Mouse (Mus musculus) liver, embryonic 13.5 days (tissue): ENCODE data around the gene Sac3d1. TPM values are rescaled to one million over a fixed set of nuclear protein-coding genes. Genes with fewer than 3 reads are reported as not detected.

Experiments used
- ATAC-seq: fragments of 200-750 bp; cut with Nextera tagmentation; 2 replicates; pipeline ENCODE4 v1.8.0; 2017; ENCODE audit warnings: low read depth, mild to moderate bottlenecking, moderate number of reproducible peaks, moderate library complexity
- DNase-seq: peaks from one replicate; pipeline ENCODE4 v3.0.0; 2022
- H3K27ac ChIP-seq: fragments of 300-500 bp; sonication (generic); 2 replicates; pipeline ENCODE4 v1.5.1; 2015; ENCODE audit warnings: moderate library complexity, mild to moderate bottlenecking, inconsistent platforms
- H3K27me3 ChIP-seq: fragments of 300-500 bp; sonication (generic); 2 replicates; pipeline ENCODE4 v1.6.1; 2015; ENCODE audit warnings: mild to moderate bottlenecking, inconsistent platforms
- H3K36me3 ChIP-seq: fragments of 300-500 bp; sonication (generic); 2 replicates; pipeline ENCODE4 v1.6.1; 2015; ENCODE audit warnings: mild to moderate bottlenecking, inconsistent platforms
- H3K4me1 ChIP-seq: fragments of 300-500 bp; sonication (generic); replicated peaks from 2 replicates; pipeline ENCODE4 v1.6.1; 2015; ENCODE audit warnings: inconsistent platforms
- H3K4me2 ChIP-seq: fragments of 300-500 bp; sonication (generic); 2 replicates; pipeline ENCODE4 v1.6.1; 2015; ENCODE audit warnings: inconsistent platforms, mild to moderate bottlenecking, moderate library complexity
- H3K4me3 ChIP-seq: fragments of 300-500 bp; sonication (generic); replicated peaks from 2 replicates; pipeline ENCODE4 v1.5.1; 2015; ENCODE audit warnings: mild to moderate bottlenecking, inconsistent platforms
- H3K9ac ChIP-seq: fragments of 300-500 bp; sonication (generic); 2 replicates; pipeline ENCODE4 v1.6.1; 2015; ENCODE audit warnings: mild to moderate bottlenecking, inconsistent platforms
- H3K9me3 ChIP-seq: fragments of 300-500 bp; sonication (generic); replicated peaks from 2 replicates; pipeline ENCODE4 v1.6.1; 2016; ENCODE audit warnings: inconsistent platforms
- WGBS: fragments of 180-500 bp; shearing (Covaris S2); methylation state at CpG from one replicate; pipeline ENCODE4 v1.1.7; 2015; ENCODE audit not compliant: insufficient replicate concordance; 5-methylcytosine and 5-hydroxymethylcytosine counted together
- polyA plus RNA-seq: library from polyadenylated mRNA; unstranded; fragments of >200 nt; fragmentation: Nextera tagmentation; extraction: Ambion mirVana; gene quantifications from 2 replicates; pipeline ENCODE4 v1.2.1, GENCODE M21; 2015

The Sac3d1 gene
- polyA plus RNA-seq, 1 experiment from 2014 or later, result 27.9 TPM

GRCm38 (mm10) chr19:6118677-6119185 is 281 bp upstream of the Sac3d1 start:
- Histone ChIP-seq H3K4me1 (peaks cover 39% of the 10 kb centered on the region), H3K9me3 (no peaks in the 10 kb centered on the region), H3K4me2 (peak overlapping the region; percentile 99), H3K9ac (peak overlapping the region; percentile 55), H3K27ac (peak overlapping the region; percentile 56), H3K4me3 (peak overlapping the region; percentile 88), H3K27me3 (no peaks in the 10 kb centered on the region), H3K36me3 (peaks cover 60% of the 10 kb centered on the region)
- ATAC-seq, result no peak
- WGBS, result 9% methylated on average over 8 of the region's 8 CpGs
- DNase-seq, result no peak

- 1% methylated on average over 32 of the region's 32 CpGs for WGBS
- Histone ChIP-seq H3K4me1 (peaks cover 32% of the 10 kb centered on the region), H3K9ac (peak overlapping the region; percentile 92), H3K4me2 (peak overlapping the region; percentile 99), H3K9me3 (no peaks in the 10 kb centered on the region), H3K27ac (peak overlapping the region; percentile 98), H3K27me3 (no peaks in the 10 kb centered on the region), H3K4me3 (peak overlapping the region; percentile 88), H3K36me3 (peaks cover 54% of the 10 kb centered on the region)
- ATAC-seq (no peak), DNase-seq (no peak)
Measured at GRCm38 (mm10) chr19:6117346-6117985, 984 bp downstream of the Sac3d1 start.

- Histone ChIP-seq H3K4me3 (peak overlapping the region; percentile 88), H3K36me3 (peaks cover 46% of the 10 kb centered on the region), H3K4me1 (peaks cover 32% of the 10 kb centered on the region), H3K4me2 (peak overlapping the region; percentile 99), H3K9ac (peak overlapping the region; percentile 92), H3K27me3 (no peaks in the 10 kb centered on the region), H3K9me3 (no peaks in the 10 kb centered on the region), H3K27ac (no peak overlapping the region)
- 85% methylated on average over 15 of the region's 15 CpGs for whole genome bisulfite sequencing
- DNase-seq, result no peak
- ATAC-seq, result no peak
Measured at GRCm38 (mm10) chr19:6116113-6116850, 2.2 kb downstream of the Sac3d1 start.

- ATAC-seq (no peak), DNase-seq (no peak)
- H3K36me3 ChIP-seq, result peaks cover 27% of the 10 kb centered on the region
- H3K4me1 ChIP-seq, result peaks cover 18% of the 10 kb centered on the region
- H3K4me2 ChIP-seq, result no peak overlapping the region
- no peaks in the 10 kb centered on the region for H3K27me3 ChIP-seq
- no peaks in the 10 kb centered on the region for H3K9me3 ChIP-seq
- H3K27ac ChIP-seq, result no peak overlapping the region
- no peak overlapping the region for H3K4me3 ChIP-seq
- no peak overlapping the region for H3K9ac ChIP-seq
- 57% methylated on average over 6 of the region's 6 CpGs for WGBS
Measured at GRCm38 (mm10) chr19:6113116-6113515, 5.3 kb downstream of the Sac3d1 start.

- no peaks in the 10 kb centered on the region for H3K36me3 ChIP-seq
- DNase-seq (no peak), ATAC-seq (no peak)
- H3K27ac ChIP-seq, result peak within 1 kb of the TSS; percentile 15; the same call in 1 of the 2 replicates
- H3K4me1 ChIP-seq, result peaks cover 57% of the 10 kb centered on the region
- no peaks in the 10 kb centered on the region for H3K9me3 ChIP-seq
- no peak within 1 kb of the TSS for H3K9ac ChIP-seq
- WGBS, result 85% methylated on average over 7 of the region's 7 CpGs
- no peak within 1 kb of the TSS for H3K4me3 ChIP-seq
- H3K27me3 ChIP-seq, result no peaks in the 10 kb centered on the region
- peak within 1 kb of the TSS; percentile 21; the same call in 1 of the 2 replicates for H3K4me2 ChIP-seq
Measured at GRCm38 (mm10) chr19:6105586-6105985, 12.9 kb downstream of the Sac3d1 start, which contains the start of gene Naaladl1. Gene Naaladl1, plus strand, starts transcription at chr19:6105782.

- Histone ChIP-seq H3K9me3 (no peaks in the 10 kb centered on the region), H3K4me3 (no peak overlapping the region), H3K4me2 (no peak overlapping the region), H3K9ac (no peak overlapping the region), H3K27me3 (no peaks in the 10 kb centered on the region), H3K36me3 (peaks cover 8% of the 10 kb centered on the region), H3K27ac (peak overlapping the region; percentile 15; the same call in 1 of the 2 replicates), H3K4me1 (peaks cover 63% of the 10 kb centered on the region)
- ATAC-seq (no peak), DNase-seq (no peak)
- WGBS, result 36% methylated on average over 4 of the region's 4 CpGs
Measured at GRCm38 (mm10) chr19:6104476-6104875, 14.0 kb downstream of the Sac3d1 start.

GRCm38 (mm10) chr19:6102169-6102853 is 16.1 kb downstream of the Sac3d1 start:
- Histone ChIP-seq H3K9me3 (no peaks in the 10 kb centered on the region), H3K27ac (peak overlapping the region; percentile 70), H3K36me3 (peaks cover 29% of the 10 kb centered on the region), H3K4me1 (peaks cover 65% of the 10 kb centered on the region), H3K4me3 (no peak overlapping the region), H3K9ac (peak overlapping the region; percentile 29; the same call in 1 of the 2 replicates), H3K27me3 (no peaks in the 10 kb centered on the region), H3K4me2 (no peak overlapping the region)
- DNase-seq (peak; percentile 25), ATAC-seq (peak; percentile 93)
- 60% methylated on average over 6 of the region's 6 CpGs for WGBS

GRCm38 (mm10) chr19:6101186-6101585 is 17.3 kb downstream of the Sac3d1 start:
- H3K9me3 ChIP-seq, result no peaks in the 10 kb centered on the region
- ATAC-seq, result no peak
- H3K36me3 ChIP-seq, result peaks cover 34% of the 10 kb centered on the region
- no peak overlapping the region for H3K4me3 ChIP-seq
- H3K9ac ChIP-seq, result no peak overlapping the region
- peaks cover 59% of the 10 kb centered on the region for H3K4me1 ChIP-seq
- no peak overlapping the region for H3K4me2 ChIP-seq
- H3K27ac ChIP-seq, result no peak overlapping the region
- H3K27me3 ChIP-seq, result no peaks in the 10 kb centered on the region
- DNase-seq, result no peak
- 72% methylated on average over 6 of the region's 6 CpGs for WGBS

- H3K27ac ChIP-seq, result no peak overlapping the region
- whole genome bisulfite sequencing, result 56% methylated on average over 3 of the region's 3 CpGs
- peaks cover 27% of the 10 kb centered on the region for H3K4me1 ChIP-seq
- H3K4me2 ChIP-seq, result no peak overlapping the region
- no peak overlapping the region for H3K9ac ChIP-seq
- no peak for ATAC-seq
- no peaks in the 10 kb centered on the region for H3K27me3 ChIP-seq
- DNase-seq, result no peak
- no peaks in the 10 kb centered on the region for H3K9me3 ChIP-seq
- no peak overlapping the region for H3K4me3 ChIP-seq
- peaks cover 68% of the 10 kb centered on the region for H3K36me3 ChIP-seq
Measured at GRCm38 (mm10) chr19:6097847-6098246, 20.6 kb downstream of the Sac3d1 start.

GRCm38 (mm10) chr19:6094119-6094518 is 24.3 kb downstream of the Sac3d1 start, which contains the start of gene AC131692.1:
Gene AC131692.1, plus strand, starts transcription at chr19:6094419.
- Histone ChIP-seq H3K27me3 (no peaks in the 10 kb centered on the region), H3K4me3 (no peak within 1 kb of the TSS), H3K4me2 (no peak within 1 kb of the TSS), H3K9me3 (no peaks in the 10 kb centered on the region), H3K4me1 (no peaks in the 10 kb centered on the region; the same call in 1 of the 2 replicates), H3K27ac (no peak within 1 kb of the TSS), H3K9ac (no peak within 1 kb of the TSS), H3K36me3 (peaks cover 93% of the 10 kb centered on the region)
- no peak for ATAC-seq
- WGBS, result 86% methylated on average over 7 of the region's 7 CpGs
- no peak for DNase-seq

- no peaks in the 10 kb centered on the region for H3K9me3 ChIP-seq
- no peaks in the 10 kb centered on the region for H3K27me3 ChIP-seq
- no peak overlapping the region for H3K4me3 ChIP-seq
- no peak overlapping the region for H3K9ac ChIP-seq
- ATAC-seq, result no peak
- H3K4me1 ChIP-seq, result peaks cover 34% of the 10 kb centered on the region
- DNase-seq, result no peak
- WGBS, result 92% methylated on average over 13 of the region's 13 CpGs
- H3K4me2 ChIP-seq, result no peak overlapping the region
- H3K27ac ChIP-seq, result no peak overlapping the region
- H3K36me3 ChIP-seq, result peaks cover 80% of the 10 kb centered on the region
Measured at GRCm38 (mm10) chr19:6088841-6089240, 29.6 kb downstream of the Sac3d1 start.
